Mouse (Mus musculus) cortical plate, adult 2 months (tissue): ENCODE data around the gene Srxn1. TPM values are rescaled to one million over a fixed set of nuclear protein-coding genes. Genes with fewer than 3 reads are reported as not detected.

Experiments used
- H3K27ac ChIP-seq: fragments of 200-500 bp; 2 replicates; pipeline ENCODE4 v1.5.1; 2012; ENCODE audit warnings: low read length, control low read depth, inconsistent platforms; ENCODE audit not compliant: insufficient read depth
- H3K4me1 ChIP-seq: fragments of 200-500 bp; 2 replicates; pipeline ENCODE4 v1.6.1; 2011; ENCODE audit warnings: low read length; ENCODE audit not compliant: control insufficient read depth, insufficient read depth
- H3K4me3 ChIP-seq: fragments of 200-500 bp; 2 replicates; pipeline ENCODE4 v1.5.1; 2011; ENCODE audit warnings: mild to moderate bottlenecking, low read length, control low read depth; ENCODE audit not compliant: insufficient read depth
- CTCF ChIP-seq: fragments of 200-500 bp; IDR thresholded peaks from 2 replicates; pipeline ENCODE4 v1.5.1; 2011; ENCODE audit warnings: mild to moderate bottlenecking, control low read depth, low read length; ENCODE audit not compliant: insufficient read depth; ENCODE audit errors: extremely low read depth
- POLR2A ChIP-seq: fragments of 200-500 bp; IDR thresholded peaks from 2 replicates; pipeline ENCODE4 v1.6.1; 2011; ENCODE audit warnings: mild to moderate bottlenecking, low read length, control low read depth; ENCODE audit not compliant: insufficient read depth; ENCODE audit errors: extremely low read depth
- polyA plus RNA-seq: library from polyadenylated mRNA; depleted of rRNA; stranded (reverse); fragments of >200 nt; gene quantifications from 2 replicates; pipeline ENCODE4 v1.2.3, GENCODE M21; 2012; rRNA removed

Gene Srxn1
- polyA plus RNA-seq, 1 experiment: 94.9 TPM

GRCm38 (mm10) chr2:152147079-152147478, 41.8 kb downstream of the Srxn1 start:
- Histone ChIP-seq H3K4me1 (no peaks in the 10 kb centered on the region), H3K27ac (no peak overlapping the region)
- TF ChIP-seq CTCF (no peak), POLR2A (no peak)

GRCm38 (mm10) chr2:152148675-152149074, 43.4 kb downstream of the Srxn1 start:
- no peaks in the 10 kb centered on the region for H3K4me1 ChIP-seq
- H3K27ac ChIP-seq: no peak overlapping the region
- TF ChIP-seq POLR2A: no peak
- TF ChIP-seq CTCF: no peak
- no peak overlapping the region for H3K4me3 ChIP-seq

More at GRCm38 (mm10) chr2:152147079-152147478, 41.8 kb downstream of the Srxn1 start:
- no peak overlapping the region for H3K4me3 ChIP-seq

GRCm38 (mm10) chr2:152149891-152150290, 44.6 kb downstream of the Srxn1 start:
- Histone ChIP-seq H3K4me1 (no peaks in the 10 kb centered on the region), H3K27ac (no peak overlapping the region), H3K4me3 (no peak overlapping the region)
- TF ChIP-seq CTCF (no peak), POLR2A (no peak)

GRCm38 (mm10) chr2:152150373-152150772, 45.1 kb downstream of the Srxn1 start:
- Histone ChIP-seq H3K4me1 (no peaks in the 10 kb centered on the region), H3K27ac (no peak overlapping the region), H3K4me3 (no peak overlapping the region)
- no peak for TF ChIP-seq CTCF
- no peak for TF ChIP-seq POLR2A

GRCm38 (mm10) chr2:152153361-152153760, 48.0 kb downstream of the Srxn1 start:
- H3K4me1 ChIP-seq: no peaks in the 10 kb centered on the region
- TF ChIP-seq POLR2A (no peak), CTCF (no peak)
- no peak overlapping the region for H3K27ac ChIP-seq
- H3K4me3 ChIP-seq: no peak overlapping the region

GRCm38 (mm10) chr2:152155414-152156208, 50.3 kb downstream of the Srxn1 start:
- H3K4me1 ChIP-seq: no peaks in the 10 kb centered on the region
- H3K27ac ChIP-seq: no peak overlapping the region
- no peak overlapping the region for H3K4me3 ChIP-seq
- no peak for TF ChIP-seq POLR2A
- TF ChIP-seq CTCF: no peak

GRCm38 (mm10) chr2:152156471-152156870, 51.2 kb downstream of the Srxn1 start:
- TF ChIP-seq CTCF (no peak), POLR2A (no peak)
- no peaks in the 10 kb centered on the region for H3K4me1 ChIP-seq
- no peak overlapping the region for H3K27ac ChIP-seq
- H3K4me3 ChIP-seq: no peak overlapping the region

GRCm38 (mm10) chr2:152159487-152159886, 54.2 kb downstream of the Srxn1 start:
- TF ChIP-seq CTCF: no peak
- TF ChIP-seq POLR2A: no peak
- Histone ChIP-seq H3K4me3 (no peak overlapping the region), H3K27ac (no peak overlapping the region), H3K4me1 (no peaks in the 10 kb centered on the region)

Other genes with a start within 250 kb of the Srxn1 start
- 0.09 and 0.10 TPM in 2 replicates for gene Angpt4, start 194.3 kb upstream of the Srxn1 start, polyA plus RNA-seq
- gene Fam110a, start 125.3 kb upstream of the Srxn1 start, polyA plus RNA-seq: 6.6 and 6.9 TPM in 2 replicates
- gene Slc52a3, start 109.0 kb upstream of the Srxn1 start, polyA plus RNA-seq: 3.1 and 3.3 TPM in 2 replicates
- gene Scrt2, start 24.0 kb upstream of the Srxn1 start, polyA plus RNA-seq: 9.9 and 12.1 TPM in 2 replicates
- 1.0 and 1.9 TPM in 2 replicates for gene Tcf15, start 38.0 kb downstream of the Srxn1 start, polyA plus RNA-seq
- gene Csnk2a1, start 121.3 kb downstream of the Srxn1 start, polyA plus RNA-seq: 70.7 and 73.3 TPM in 2 replicates
- 41.4 and 44.7 TPM in 2 replicates for gene Tbc1d20, start 188.3 kb downstream of the Srxn1 start, polyA plus RNA-seq
- 197 and 210 TPM in 2 replicates for gene Rbck1, start 227.1 kb downstream of the Srxn1 start, polyA plus RNA-seq
- 0.40 and 0.61 TPM in 2 replicates for gene Trib3, start 238.5 kb downstream of the Srxn1 start, polyA plus RNA-seq